Mouse (Mus musculus) cortical plate, adult 2 months (tissue): ENCODE data around the gene Tfap2b. TPM values are rescaled to one million over a fixed set of nuclear protein-coding genes. Genes with fewer than 3 reads are reported as not detected.

Experiments
- H3K27ac ChIP-seq: fragments of 200-500 bp; 2 replicates; pipeline ENCODE4 v1.5.1; 2012; ENCODE audit warnings: low read length, control low read depth, inconsistent platforms; ENCODE audit not compliant: insufficient read depth
- H3K4me1 ChIP-seq: fragments of 200-500 bp; 2 replicates; pipeline ENCODE4 v1.6.1; 2011; ENCODE audit warnings: low read length; ENCODE audit not compliant: control insufficient read depth, insufficient read depth
- H3K4me3 ChIP-seq: fragments of 200-500 bp; 2 replicates; pipeline ENCODE4 v1.5.1; 2011; ENCODE audit warnings: mild to moderate bottlenecking, low read length, control low read depth; ENCODE audit not compliant: insufficient read depth
- CTCF ChIP-seq: fragments of 200-500 bp; IDR thresholded peaks from 2 replicates; pipeline ENCODE4 v1.5.1; 2011; ENCODE audit warnings: mild to moderate bottlenecking, control low read depth, low read length; ENCODE audit not compliant: insufficient read depth; ENCODE audit errors: extremely low read depth
- POLR2A ChIP-seq: fragments of 200-500 bp; IDR thresholded peaks from 2 replicates; pipeline ENCODE4 v1.6.1; 2011; ENCODE audit warnings: mild to moderate bottlenecking, low read length, control low read depth; ENCODE audit not compliant: insufficient read depth; ENCODE audit errors: extremely low read depth
- polyA plus RNA-seq: library from polyadenylated mRNA; depleted of rRNA; stranded (reverse); fragments of >200 nt; gene quantifications from 2 replicates; pipeline ENCODE4 v1.2.3, GENCODE M21; 2012; rRNA removed

The Tfap2b gene
- 0.29 and 0.42 TPM in 2 replicates for polyA plus RNA-seq

- Histone ChIP-seq H3K27ac (no peak within 1 kb of the TSS), H3K4me1 (no peaks in the 10 kb centered on the region), H3K4me3 (no peak within 1 kb of the TSS)
- TF ChIP-seq POLR2A = no peak
- TF ChIP-seq CTCF = no peak
Measured at GRCm38 (mm10) chr1:19208641-19209358, at the start of gene Tfap2b. TSS of gene Tfap2b (plus strand) at chr1:19208914.

GRCm38 (mm10) chr1:19178742-19179397 is 29.8 kb upstream of the Tfap2b start:
- Histone ChIP-seq H3K4me1 (no peaks in the 10 kb centered on the region), H3K27ac (no peak overlapping the region), H3K4me3 (no peak overlapping the region)
- TF ChIP-seq POLR2A (no peak), CTCF (peak; percentile 22; the same call in 1 of the 2 replicates)

GRCm38 (mm10) chr1:19205649-19206048 is 3.1 kb upstream of the Tfap2b start:
- no peak overlapping the region for H3K4me3 ChIP-seq
- TF ChIP-seq CTCF (peak; percentile 40; the same call in 1 of the 2 replicates), POLR2A (no peak)
- H3K4me1 ChIP-seq = no peaks in the 10 kb centered on the region
- no peak overlapping the region for H3K27ac ChIP-seq

GRCm38 (mm10) chr1:19206194-19206593 is 2.5 kb upstream of the Tfap2b start:
- Histone ChIP-seq H3K4me3 (no peak overlapping the region), H3K4me1 (no peaks in the 10 kb centered on the region), H3K27ac (no peak overlapping the region)
- TF ChIP-seq CTCF = peak; percentile 39; the same call in 1 of the 2 replicates
- no peak for TF ChIP-seq POLR2A

GRCm38 (mm10) chr1:19207611-19208010 is 1.1 kb upstream of the Tfap2b start:
- TF ChIP-seq CTCF (no peak), POLR2A (no peak)
- Histone ChIP-seq H3K4me3 (no peak overlapping the region), H3K27ac (no peak overlapping the region), H3K4me1 (no peaks in the 10 kb centered on the region)

- no peaks in the 10 kb centered on the region for H3K4me1 ChIP-seq
- no peak overlapping the region for H3K4me3 ChIP-seq
- TF ChIP-seq CTCF (no peak), POLR2A (no peak)
- H3K27ac ChIP-seq = no peak overlapping the region
Measured at GRCm38 (mm10) chr1:19209359-19209745, 638 bp downstream of the Tfap2b start.

- Histone ChIP-seq H3K4me3 (no peak overlapping the region), H3K27ac (no peak overlapping the region)
- TF ChIP-seq POLR2A (no peak), CTCF (no peak)
Measured at GRCm38 (mm10) chr1:19209776-19210175, 1.1 kb downstream of the Tfap2b start.

GRCm38 (mm10) chr1:19210215-19211032 is 1.7 kb downstream of the Tfap2b start:
- H3K4me3 ChIP-seq = no peak overlapping the region
- no peak for TF ChIP-seq POLR2A
- no peak for TF ChIP-seq CTCF

More at GRCm38 (mm10) chr1:19209776-19210175, 1.1 kb downstream of the Tfap2b start:
- H3K4me1 ChIP-seq = no peaks in the 10 kb centered on the region

GRCm38 (mm10) chr1:19211033-19211405 is 2.3 kb downstream of the Tfap2b start:
- no peak overlapping the region for H3K27ac ChIP-seq
- H3K4me3 ChIP-seq = no peak overlapping the region

More at GRCm38 (mm10) chr1:19210215-19211032, 1.7 kb downstream of the Tfap2b start:
- H3K27ac ChIP-seq = no peak overlapping the region
- no peaks in the 10 kb centered on the region for H3K4me1 ChIP-seq

More at GRCm38 (mm10) chr1:19211033-19211405, 2.3 kb downstream of the Tfap2b start:
- TF ChIP-seq POLR2A (no peak), CTCF (no peak)
- H3K4me1 ChIP-seq = no peaks in the 10 kb centered on the region
